Mouse (Mus musculus): ENCODE results near the gene Myl6b. TPM values are rescaled to one million over a fixed set of nuclear protein-coding genes. Genes with fewer than 3 reads are reported as not detected.

Myl6b gene
- polyA plus RNA-seq, 1 experiment = not detected

DNA sequence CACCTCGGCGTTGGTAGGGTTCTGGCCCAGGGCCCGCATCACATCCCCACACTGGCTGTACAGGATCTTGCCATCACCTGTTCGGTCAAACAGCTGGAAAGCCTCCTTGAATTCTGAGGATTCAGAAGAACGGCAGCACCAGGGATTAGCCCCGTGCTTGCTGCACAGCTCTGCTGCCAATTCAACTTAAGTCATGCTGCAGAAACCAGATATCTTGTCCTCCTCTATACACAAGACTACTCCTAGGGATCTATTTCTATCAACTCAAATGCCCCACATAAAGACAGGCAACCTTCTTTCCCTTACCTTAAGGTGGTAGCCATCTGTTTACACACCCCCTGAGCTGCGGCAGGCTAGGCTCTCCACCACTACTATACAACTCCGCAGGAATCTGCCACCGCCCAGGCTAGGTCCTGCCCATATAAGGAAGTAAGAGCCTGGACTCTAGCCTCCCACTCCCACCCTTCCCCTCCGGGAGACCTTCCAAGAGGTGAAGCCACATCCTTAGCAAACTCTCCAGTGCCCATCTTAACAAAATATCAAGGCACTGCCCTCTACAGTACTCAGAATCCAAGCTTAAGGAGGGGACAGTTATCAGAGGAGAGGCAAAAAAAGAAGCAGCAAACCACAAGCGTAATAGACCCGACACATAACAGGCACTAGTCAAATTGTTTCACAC is 5.7 kb downstream of the Myl6b start:
- WGBS = 11% methylated on average over 12 of the region's 12 CpGs
- no peak for TF ChIP-seq POLR2A (IDR thresholded peaks at IDR 0.05; ENCODE audit: insufficient read depth, low read depth, low read length)
- TF ChIP-seq CTCF (IDR thresholded peaks at IDR 0.05; ENCODE audit: insufficient read depth, low read depth, low read length) = no peak

DNA sequence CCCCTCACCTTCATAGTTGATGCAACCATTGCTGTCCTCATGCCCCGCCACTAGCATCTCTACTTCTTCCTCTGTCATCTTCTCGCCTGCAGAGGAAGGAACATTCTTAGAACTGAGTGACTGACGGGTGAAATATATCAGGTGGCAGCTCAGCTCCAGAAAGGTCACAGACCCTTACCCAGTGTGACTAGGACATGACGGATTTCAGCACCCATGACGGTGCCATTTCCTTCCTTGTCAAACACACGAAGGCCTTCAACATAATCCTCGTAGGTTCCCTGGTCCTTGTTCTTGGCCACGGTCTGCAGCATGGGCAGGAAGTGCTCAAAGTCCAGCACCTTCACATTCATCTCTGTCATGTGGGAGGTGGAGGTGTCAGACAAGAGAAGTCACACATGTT is 6.4 kb downstream of the Myl6b start:
- Histone ChIP-seq H3K4me1 (ENCODE audit: control insufficient read depth, insufficient read depth, low read length) (peaks cover 48% of the 10 kb centered on the region), H3K27ac (ENCODE audit: insufficient read depth, low read depth, low read length) (0 out of 2 replicates have a peak overlapping the region, but pooled peaks have one; percentile 78), H3K4me3 (ENCODE audit: insufficient read depth, low read depth, low read length) (peak overlapping the region; percentile 75)
- WGBS = 52% methylated on average over 8 of the region's 8 CpGs

More for the DNA sequence above, 5.7 kb downstream of the Myl6b start:
- Histone ChIP-seq H3K4me3 (ENCODE audit: insufficient read depth, low read depth, low read length) (peak overlapping the region; percentile 75), H3K27ac (ENCODE audit: insufficient read depth, low read depth, low read length) (peak overlapping the region; percentile 78), H3K4me1 (ENCODE audit: control insufficient read depth, insufficient read depth, low read length) (peaks cover 47% of the 10 kb centered on the region)

DNA sequence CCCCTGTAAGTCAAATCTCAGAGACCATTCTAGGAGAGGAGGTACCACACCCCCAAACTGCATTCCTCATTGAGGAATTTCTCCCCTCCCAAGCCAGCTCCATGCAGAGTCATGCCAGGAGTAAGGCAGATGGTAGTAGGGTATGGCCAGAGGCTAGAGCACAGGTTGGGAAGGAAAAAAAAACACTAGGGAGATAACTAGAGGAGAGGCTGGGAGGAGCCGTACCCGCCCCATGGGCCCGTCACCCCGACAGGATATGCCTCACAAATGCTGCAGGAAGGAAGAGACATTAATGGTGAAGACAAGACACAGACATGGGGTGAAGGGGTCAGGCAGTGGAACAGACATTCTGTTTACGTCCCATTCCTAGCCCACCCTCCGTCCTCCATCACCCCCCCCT is 7.0 kb downstream of the Myl6b start:
- peaks cover 42% of the 10 kb centered on the region for H3K4me1 ChIP-seq (ENCODE audit: control insufficient read depth, insufficient read depth, low read length)
- WGBS = 55% methylated on average over 6 of the region's 6 CpGs
- TF ChIP-seq CTCF (IDR thresholded peaks at IDR 0.05; ENCODE audit: insufficient read depth, low read depth, low read length) (no peak), POLR2A (IDR thresholded peaks at IDR 0.05; ENCODE audit: insufficient read depth, low read depth, low read length) (no peak)
- peak overlapping the region; percentile 4; the same call in 1 of the 2 replicates for H3K4me3 ChIP-seq (ENCODE audit: insufficient read depth, low read depth, low read length)
- no peak overlapping the region for H3K27ac ChIP-seq (ENCODE audit: insufficient read depth, low read depth, low read length)

DNA sequence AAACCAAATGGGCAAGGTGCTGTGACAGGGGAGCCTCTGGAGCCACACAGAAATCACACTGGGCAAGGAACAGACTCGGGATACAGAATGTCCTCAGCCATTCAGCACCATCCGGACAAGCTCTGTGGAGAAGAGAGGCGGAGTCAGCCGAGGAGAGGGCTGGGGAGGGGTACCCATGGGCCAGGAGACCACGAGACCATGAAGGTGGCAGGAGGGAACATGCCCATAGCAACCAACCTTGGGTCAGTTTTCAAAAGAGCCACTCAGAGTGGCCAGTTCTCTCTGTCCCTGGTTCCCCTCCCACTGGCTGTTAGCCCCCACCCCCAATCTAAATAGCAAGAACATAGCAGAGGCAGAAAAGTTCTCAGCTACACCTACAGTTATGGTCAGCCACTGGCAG is 7.6 kb downstream of the Myl6b start:
- WGBS = 23% methylated on average over 5 of the region's 5 CpGs
- TF ChIP-seq POLR2A (IDR thresholded peaks at IDR 0.05; ENCODE audit: insufficient read depth, low read depth, low read length) = no peak
- no peak for TF ChIP-seq CTCF (IDR thresholded peaks at IDR 0.05; ENCODE audit: insufficient read depth, low read depth, low read length)
- H3K4me3 ChIP-seq (ENCODE audit: insufficient read depth, low read depth, low read length) = no peak overlapping the region
- no peak overlapping the region for H3K27ac ChIP-seq (ENCODE audit: insufficient read depth, low read depth, low read length)
- H3K4me1 ChIP-seq (ENCODE audit: control insufficient read depth, insufficient read depth, low read length) = peaks cover 37% of the 10 kb centered on the region

DNA sequence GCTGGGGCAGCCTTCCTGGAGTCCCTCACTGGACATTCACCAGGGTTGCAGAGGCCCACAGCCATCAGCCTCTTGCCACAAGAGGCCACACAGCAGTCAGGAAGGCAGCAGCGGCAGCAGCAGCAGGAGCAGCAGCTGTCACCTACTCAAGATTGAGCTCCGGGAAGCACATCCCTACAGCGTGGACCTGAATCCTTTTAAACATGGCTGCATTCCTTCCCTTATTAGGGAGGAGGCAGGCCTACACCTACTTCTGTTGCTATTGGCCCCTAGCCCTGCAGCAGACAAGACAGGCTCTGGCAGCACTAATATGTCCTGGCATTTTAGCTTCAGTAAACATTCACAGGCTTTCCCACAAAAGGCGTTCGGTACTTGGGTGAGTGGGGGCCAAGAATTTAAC is 8.3 kb downstream of the Myl6b start:
- peaks cover 37% of the 10 kb centered on the region for H3K4me1 ChIP-seq (ENCODE audit: control insufficient read depth, insufficient read depth, low read length)
- H3K27ac ChIP-seq (ENCODE audit: insufficient read depth, low read depth, low read length) = peak overlapping the region; percentile 35; the same call in 1 of the 2 replicates
- no peak overlapping the region for H3K4me3 ChIP-seq (ENCODE audit: insufficient read depth, low read depth, low read length)
- 53% methylated on average over 5 of the region's 5 CpGs for WGBS
- TF ChIP-seq CTCF (IDR thresholded peaks at IDR 0.05; ENCODE audit: insufficient read depth, low read depth, low read length) (no peak), POLR2A (IDR thresholded peaks at IDR 0.05; ENCODE audit: insufficient read depth, low read depth, low read length) (no peak)

DNA sequence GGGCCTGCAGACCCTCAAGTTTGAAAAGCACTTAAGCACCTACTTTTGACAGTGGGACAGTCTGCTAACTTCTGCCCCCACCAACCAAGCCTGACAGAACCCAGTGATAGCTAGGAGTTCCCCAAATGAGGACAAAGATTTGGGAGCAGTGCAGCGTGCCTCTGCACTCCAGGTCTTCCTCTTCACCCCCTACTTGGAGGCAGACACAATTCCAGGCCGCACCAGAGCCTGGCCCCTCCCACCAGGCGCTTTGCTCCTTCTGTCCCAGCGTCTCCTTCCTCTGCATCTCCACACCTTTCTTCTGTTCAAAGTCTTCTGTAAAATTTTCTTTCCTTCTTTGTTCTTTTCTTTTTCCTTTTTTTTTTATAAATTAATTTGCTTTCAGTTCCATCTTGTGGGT is 8.7 kb downstream of the Myl6b start:
- Histone ChIP-seq H3K27ac (ENCODE audit: insufficient read depth, low read depth, low read length) (peak overlapping the region; percentile 38), H3K4me1 (ENCODE audit: control insufficient read depth, insufficient read depth, low read length) (peaks cover 34% of the 10 kb centered on the region), H3K4me3 (ENCODE audit: insufficient read depth, low read depth, low read length) (no peak overlapping the region)
- TF ChIP-seq CTCF (IDR thresholded peaks at IDR 0.05; ENCODE audit: insufficient read depth, low read depth, low read length) = no peak
- TF ChIP-seq POLR2A (IDR thresholded peaks at IDR 0.05; ENCODE audit: insufficient read depth, low read depth, low read length) = no peak
- 38% methylated on average over 4 of the region's 4 CpGs for WGBS

DNA sequence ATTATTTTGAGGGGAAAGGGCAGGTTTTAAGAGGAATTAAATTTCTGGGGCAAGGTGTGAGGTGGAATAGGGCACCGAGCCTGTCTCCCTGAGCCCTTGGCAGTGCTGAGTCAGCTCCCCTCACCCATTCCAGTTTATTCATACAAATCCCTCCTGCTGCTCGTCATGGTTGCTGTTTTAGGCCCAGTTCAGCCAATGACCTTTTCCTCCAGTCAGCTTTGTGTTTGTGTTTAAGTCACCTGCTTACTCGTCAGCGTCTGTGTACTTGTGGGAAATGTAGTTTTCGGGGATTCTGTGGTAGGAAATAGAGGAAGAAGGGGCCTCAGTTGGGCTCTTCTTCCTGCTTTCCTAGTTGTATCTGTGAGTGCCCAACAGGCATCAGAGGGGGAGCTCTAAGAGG is 9.1 kb downstream of the Myl6b start:
- no peak for TF ChIP-seq CTCF (IDR thresholded peaks at IDR 0.05; ENCODE audit: insufficient read depth, low read depth, low read length)
- no peak for TF ChIP-seq POLR2A (IDR thresholded peaks at IDR 0.05; ENCODE audit: insufficient read depth, low read depth, low read length)
- Histone ChIP-seq H3K4me1 (ENCODE audit: control insufficient read depth, insufficient read depth, low read length) (peaks cover 32% of the 10 kb centered on the region), H3K4me3 (ENCODE audit: insufficient read depth, low read depth, low read length) (no peak overlapping the region), H3K27ac (ENCODE audit: insufficient read depth, low read depth, low read length) (peak overlapping the region; percentile 38; the same call in 1 of the 2 replicates)
- WGBS = 29% methylated on average over 5 of the region's 5 CpGs

DNA sequence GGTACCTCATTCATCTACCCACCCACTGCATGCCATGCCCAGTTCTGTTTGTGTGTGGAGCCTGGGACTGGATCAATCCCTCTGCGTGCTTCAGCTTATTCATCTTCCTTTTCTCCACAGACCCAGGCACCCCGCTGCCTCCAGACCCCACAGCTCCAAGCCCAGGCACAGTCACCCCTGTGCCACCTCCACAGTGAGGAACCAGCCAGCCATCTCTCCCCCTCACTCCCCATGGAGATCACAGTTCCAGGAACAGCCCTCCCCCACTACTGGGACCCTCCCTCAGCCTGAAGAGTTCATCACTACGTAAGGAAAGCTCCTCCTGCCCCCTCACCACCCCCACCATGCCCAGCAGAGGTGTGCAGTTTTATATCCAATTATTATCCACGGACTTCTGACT is 9.7 kb downstream of the Myl6b start:
- Histone ChIP-seq H3K27ac (ENCODE audit: insufficient read depth, low read depth, low read length) (peak overlapping the region; percentile 24; the same call in 1 of the 2 replicates), H3K4me1 (ENCODE audit: control insufficient read depth, insufficient read depth, low read length) (peaks cover 32% of the 10 kb centered on the region), H3K4me3 (ENCODE audit: insufficient read depth, low read depth, low read length) (no peak overlapping the region)
- whole genome bisulfite sequencing = 39% methylated on average over 4 of the region's 4 CpGs
- TF ChIP-seq CTCF (IDR thresholded peaks at IDR 0.05; ENCODE audit: insufficient read depth, low read depth, low read length) = no peak
- TF ChIP-seq POLR2A (IDR thresholded peaks at IDR 0.05; ENCODE audit: insufficient read depth, low read depth, low read length) = no peak

DNA sequence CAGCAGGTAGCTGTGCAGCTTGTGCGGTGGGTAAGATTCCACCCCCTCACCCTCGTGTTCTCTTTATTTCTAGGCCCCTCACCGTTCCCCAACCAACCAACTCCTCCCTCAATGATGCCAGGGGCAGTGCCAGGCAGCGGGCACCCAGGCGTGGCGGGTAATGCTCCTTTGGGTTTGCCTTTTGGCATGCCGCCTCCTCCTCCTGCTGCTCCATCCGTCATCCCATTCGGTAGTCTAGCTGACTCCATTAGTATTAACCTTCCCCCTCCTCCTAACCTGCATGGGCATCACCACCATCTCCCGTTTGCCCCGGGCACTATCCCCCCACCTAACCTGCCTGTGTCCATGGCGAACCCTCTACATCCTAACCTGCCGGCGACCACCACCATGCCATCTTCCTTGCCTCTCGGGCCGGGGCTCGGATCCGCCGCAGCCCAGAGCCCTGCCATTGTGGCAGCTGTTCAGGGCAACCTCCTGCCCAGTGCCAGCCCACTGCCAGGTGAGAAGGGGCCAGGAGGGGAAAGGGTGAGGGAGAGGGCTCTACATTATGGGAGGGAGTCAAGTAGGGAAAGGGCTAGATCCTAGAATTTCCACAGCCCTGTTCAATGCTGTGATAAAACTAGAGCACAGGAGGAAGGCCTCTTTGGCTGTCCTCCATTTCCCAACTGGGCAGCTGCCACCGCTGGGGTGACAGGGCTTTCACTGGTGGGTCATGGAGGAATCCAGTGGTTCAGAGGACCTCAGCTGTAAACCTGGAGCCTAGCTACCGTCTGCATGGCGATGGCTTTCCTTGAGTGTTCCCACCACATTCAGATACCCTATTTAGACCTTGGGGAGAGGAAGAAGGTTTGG is 10.4 kb downstream of the Myl6b start:
- no peak overlapping the region for H3K4me3 ChIP-seq (ENCODE audit: insufficient read depth, low read depth, low read length)
- peaks cover 32% of the 10 kb centered on the region for H3K4me1 ChIP-seq (ENCODE audit: control insufficient read depth, insufficient read depth, low read length)
- 76% methylated on average over 22 of the region's 22 CpGs for WGBS
- peak overlapping the region; percentile 24; the same call in 1 of the 2 replicates for H3K27ac ChIP-seq (ENCODE audit: insufficient read depth, low read depth, low read length)
- TF ChIP-seq CTCF (IDR thresholded peaks at IDR 0.05; ENCODE audit: insufficient read depth, low read depth, low read length) (no peak), POLR2A (IDR thresholded peaks at IDR 0.05; ENCODE audit: insufficient read depth, low read depth, low read length) (no peak)

Measured in olfactory bulb, adult 2 months (tissue).